Mouse (Mus musculus): ENCODE data around the gene Olfr429.
A peak's percentile ranks its signal among the peaks of the same experiment; 100 is the strongest.
"Not testable (repeated sequence)": the region's sequence is repeated elsewhere in the genome, so short reads cannot be mapped to it uniquely, and the experiment has no call there.

The Olfr429 gene

GRCm38 (mm10) chr1:174084031-174084430 is at the start of gene Olfr429:
TSS of gene Olfr429 (plus strand) at chr1:174084331.
- DNase-seq = no peak

GRCm38 (mm10) chr1:174035841-174036240 is 48.3 kb upstream of the Olfr429 start:
- no peak for DNase-seq

- DNase-seq = no peak
These were observed 45.7 kb upstream of the Olfr429 start for GRCm38 (mm10) chr1:174038480-174038879.

GRCm38 (mm10) chr1:174040523-174041177 is 43.5 kb upstream of the Olfr429 start, which contains the start of gene Olfr433:
TSS of gene Olfr433 (plus strand) at chr1:174040705.
- DNase-seq = peak; percentile 32

- DNase-seq = not testable (repeated sequence)
These were observed 41.8 kb upstream of the Olfr429 start for GRCm38 (mm10) chr1:174042091-174042884.

- DNase-seq = no peak
These were observed 39.7 kb upstream of the Olfr429 start for GRCm38 (mm10) chr1:174044431-174044830.

GRCm38 (mm10) chr1:174048227-174048626 is 35.9 kb upstream of the Olfr429 start:
- DNase-seq = not testable (repeated sequence)

GRCm38 (mm10) chr1:174048893-174049292 is 35.2 kb upstream of the Olfr429 start, which contains the start of gene Olfr432:
TSS of gene Olfr432 (plus strand) at chr1:174049205.
- no peak for DNase-seq

- DNase-seq = not testable (repeated sequence)
These were observed 34.8 kb upstream of the Olfr429 start for GRCm38 (mm10) chr1:174049357-174049756.

GRCm38 (mm10) chr1:174050532-174050931 is 33.6 kb upstream of the Olfr429 start:
- no peak for DNase-seq

- DNase-seq = no peak
These were observed 32.6 kb upstream of the Olfr429 start for GRCm38 (mm10) chr1:174051515-174051914.

GRCm38 (mm10) chr1:174051931-174052536 is 32.1 kb upstream of the Olfr429 start:
- no peak for DNase-seq

GRCm38 (mm10) chr1:174052981-174053380 is 31.1 kb upstream of the Olfr429 start:
- DNase-seq = no peak

GRCm38 (mm10) chr1:174055248-174055647 is 28.9 kb upstream of the Olfr429 start:
- DNase-seq = no peak

- DNase-seq = no peak
These were observed 17.8 kb upstream of the Olfr429 start, which contains the start of gene Olfr430 for GRCm38 (mm10) chr1:174066305-174066704. TSS of gene Olfr430 (plus strand) at chr1:174066605.

- no peak for DNase-seq
These were observed 12.5 kb downstream of the Olfr429 start, which contains the start of gene Olfr427 for GRCm38 (mm10) chr1:174096591-174096990. TSS of gene Olfr427 (plus strand) at chr1:174096891.

GRCm38 (mm10) chr1:174103735-174104134 is 19.6 kb downstream of the Olfr429 start:
- no peak for DNase-seq

GRCm38 (mm10) chr1:174121062-174121461 is 36.9 kb downstream of the Olfr429 start, which contains the start of gene Olfr231:
TSS of gene Olfr231 (minus strand) at chr1:174121162.
- DNase-seq = no peak

GRCm38 (mm10) chr1:174131217-174131616 is 47.1 kb downstream of the Olfr429 start, which contains the start of gene Olfr424:
TSS of gene Olfr424 (plus strand) at chr1:174131517.
- DNase-seq = no peak

- DNase-seq = no peak
These were observed 47.9 kb downstream of the Olfr429 start for GRCm38 (mm10) chr1:174131999-174132398.
